Mouse (Mus musculus) gastrocnemius, postnatal 25 days (tissue): ENCODE data around the gene Cenpu. TPM values are rescaled to one million over a fixed set of nuclear protein-coding genes. Genes with fewer than 3 reads are reported as not detected.
"Not testable (repeated sequence)": the region's sequence is repeated elsewhere in the genome, so short reads cannot be mapped to it uniquely, and the experiment has no call there.

Source experiments
- DNase-seq: peaks from one replicate; pipeline ENCODE4 v3.0.0; 2022
- total RNA-seq, 2 experiments: library from RNA; stranded (reverse); gene quantifications; 1 replicate in 1 of 2; 2 replicates in 1 of 2; pipeline ENCODE4 v1.2.3; 2021

The Cenpu gene
- total RNA-seq, 2 experiments from 2014 or later, result 0.41 to 1.2 TPM

- DNase-seq, result no peak
Measured at GRCm38 (mm10) chr8:46550058-46550457, 1.8 kb upstream of the Cenpu start.

GRCm38 (mm10) chr8:46551029-46551428 lies 799 bp upstream of the Cenpu start:
- no peak for DNase-seq

GRCm38 (mm10) chr8:46552441-46552765 lies 575 bp downstream of the Cenpu start:
- no peak for DNase-seq

GRCm38 (mm10) chr8:46559428-46559827 lies 7.6 kb downstream of the Cenpu start:
- DNase-seq, result no peak

GRCm38 (mm10) chr8:46562333-46562732 lies 10.5 kb downstream of the Cenpu start:
- DNase-seq, result no peak

- no peak for DNase-seq
Measured at GRCm38 (mm10) chr8:46566914-46567529, 15.2 kb downstream of the Cenpu start.

GRCm38 (mm10) chr8:46567946-46568345 lies 16.1 kb downstream of the Cenpu start:
- no peak for DNase-seq

GRCm38 (mm10) chr8:46568942-46569341 lies 17.1 kb downstream of the Cenpu start:
- DNase-seq, result no peak

- DNase-seq, result no peak
Measured at GRCm38 (mm10) chr8:46569659-46570441, 18.0 kb downstream of the Cenpu start.

- DNase-seq, result no peak
Measured at GRCm38 (mm10) chr8:46570673-46571072, 18.8 kb downstream of the Cenpu start.

- no peak for DNase-seq
Measured at GRCm38 (mm10) chr8:46573446-46573845, 21.6 kb downstream of the Cenpu start.

- no peak for DNase-seq
Measured at GRCm38 (mm10) chr8:46573964-46574363, 22.1 kb downstream of the Cenpu start.

- DNase-seq, result no peak
Measured at GRCm38 (mm10) chr8:46578794-46579193, 27.0 kb downstream of the Cenpu start.

- not testable (repeated sequence) for DNase-seq
Measured at GRCm38 (mm10) chr8:46584328-46584727, 32.5 kb downstream of the Cenpu start.

GRCm38 (mm10) chr8:46585576-46585975 lies 33.7 kb downstream of the Cenpu start:
- DNase-seq, result no peak

- DNase-seq, result no peak
Measured at GRCm38 (mm10) chr8:46587911-46588310, 36.1 kb downstream of the Cenpu start.

GRCm38 (mm10) chr8:46588663-46589062 lies 36.8 kb downstream of the Cenpu start:
- no peak for DNase-seq

GRCm38 (mm10) chr8:46593067-46593466 lies 41.2 kb downstream of the Cenpu start:
- no peak for DNase-seq

GRCm38 (mm10) chr8:46593772-46594171 lies 41.9 kb downstream of the Cenpu start:
- DNase-seq, result no peak

- no peak for DNase-seq
Measured at GRCm38 (mm10) chr8:46595593-46595992, 43.8 kb downstream of the Cenpu start.

GRCm38 (mm10) chr8:46596530-46596929 lies 44.7 kb downstream of the Cenpu start:
- no peak for DNase-seq

GRCm38 (mm10) chr8:46597411-46597810 lies 45.6 kb downstream of the Cenpu start:
- DNase-seq, result no peak

GRCm38 (mm10) chr8:46598114-46598513 lies 46.3 kb downstream of the Cenpu start:
- no peak for DNase-seq

GRCm38 (mm10) chr8:46598753-46599152 lies 46.9 kb downstream of the Cenpu start:
- no peak for DNase-seq
